Mouse (Mus musculus): Measurements from ENCODE around the gene Ifngr1. TPM values are rescaled to one million over a fixed set of nuclear protein-coding genes. Genes with fewer than 3 reads are reported as not detected.

Gene Ifngr1
- polyA plus RNA-seq, 1 experiment = 151 TPM

GRCm38 (mm10) chr10:19570716-19571115 lies 21.0 kb upstream of the Ifngr1 start:
- WGBS = 67% methylated on average over 1 of the region's 1 CpGs
- no peak overlapping the region; the same call in 1 of the 2 replicates for H3K27ac ChIP-seq (ENCODE audit: control insufficient read depth, insufficient read depth, low read length)
- H3K36me3 ChIP-seq (ENCODE audit: control insufficient read depth, insufficient read depth, low read length) = no peaks in the 10 kb centered on the region
- TF ChIP-seq CTCF (IDR thresholded peaks at IDR 0.05; ENCODE audit: borderline replicate concordance, control insufficient read depth, extremely low read depth, insufficient read depth, low read length, poor library complexity) (no peak), POLR2A (IDR thresholded peaks at IDR 0.05; ENCODE audit: control insufficient read depth, extremely low read depth, insufficient read depth, low read length, poor library complexity) (no peak)
- H3K4me3 ChIP-seq (ENCODE audit: control insufficient read depth, insufficient read depth, low read length) = no peak overlapping the region
- no peak for DNase-seq
- H3K27me3 ChIP-seq (ENCODE audit: control insufficient read depth, insufficient read depth, low read length) = no peaks in the 10 kb centered on the region
- peaks cover 16% of the 10 kb centered on the region for H3K4me1 ChIP-seq (replicated peaks; ENCODE audit: control insufficient read depth, insufficient read depth, low read length)

GRCm38 (mm10) chr10:19577571-19577970 lies 14.2 kb upstream of the Ifngr1 start:
- Histone ChIP-seq H3K4me1 (replicated peaks; ENCODE audit: control insufficient read depth, insufficient read depth, low read length) (peaks cover 6% of the 10 kb centered on the region), H3K27me3 (ENCODE audit: control insufficient read depth, insufficient read depth, low read length) (no peaks in the 10 kb centered on the region), H3K4me3 (ENCODE audit: control insufficient read depth, insufficient read depth, low read length) (no peak overlapping the region), H3K36me3 (ENCODE audit: control insufficient read depth, insufficient read depth, low read length) (no peaks in the 10 kb centered on the region), H3K27ac (ENCODE audit: control insufficient read depth, insufficient read depth, low read length) (no peak overlapping the region; the same call in 1 of the 2 replicates)
- no peak for TF ChIP-seq CTCF (IDR thresholded peaks at IDR 0.05; ENCODE audit: borderline replicate concordance, control insufficient read depth, extremely low read depth, insufficient read depth, low read length, poor library complexity)
- TF ChIP-seq POLR2A (IDR thresholded peaks at IDR 0.05; ENCODE audit: control insufficient read depth, extremely low read depth, insufficient read depth, low read length, poor library complexity) = no peak
- DNase-seq = no peak
- WGBS = 62% methylated on average over 3 of the region's 3 CpGs

DNA sequence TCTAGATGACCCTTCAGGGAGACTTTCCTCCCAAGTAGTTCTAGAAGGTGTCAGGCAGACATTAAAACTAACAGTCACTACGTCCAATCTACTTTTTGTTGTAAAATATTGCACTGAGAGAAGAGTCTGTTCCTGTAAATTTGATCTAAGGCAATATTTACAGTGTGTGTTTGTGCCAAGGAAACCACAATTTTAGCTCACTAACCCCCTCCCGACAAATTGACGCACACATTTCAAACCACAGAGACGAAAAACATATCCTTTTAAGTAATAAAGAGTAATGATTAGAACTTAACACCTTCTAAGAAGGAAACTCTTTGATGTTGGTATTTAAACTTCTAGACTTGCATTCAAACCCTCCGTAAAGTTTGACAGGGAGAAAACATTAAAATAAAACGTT lies 13.7 kb upstream of the Ifngr1 start:
- DNase-seq = no peak
- WGBS = 12% methylated on average over 6 of the region's 6 CpGs
- Histone ChIP-seq H3K4me1 (replicated peaks; ENCODE audit: control insufficient read depth, insufficient read depth, low read length) (peaks cover 7% of the 10 kb centered on the region), H3K4me3 (ENCODE audit: control insufficient read depth, insufficient read depth, low read length) (no peak overlapping the region), H3K27me3 (ENCODE audit: control insufficient read depth, insufficient read depth, low read length) (no peaks in the 10 kb centered on the region), H3K27ac (ENCODE audit: control insufficient read depth, insufficient read depth, low read length) (no peak overlapping the region; the same call in 1 of the 2 replicates), H3K36me3 (ENCODE audit: control insufficient read depth, insufficient read depth, low read length) (no peaks in the 10 kb centered on the region)
- TF ChIP-seq CTCF (IDR thresholded peaks at IDR 0.05; ENCODE audit: borderline replicate concordance, control insufficient read depth, extremely low read depth, insufficient read depth, low read length, poor library complexity) (no peak), POLR2A (IDR thresholded peaks at IDR 0.05; ENCODE audit: control insufficient read depth, extremely low read depth, insufficient read depth, low read length, poor library complexity) (no peak)

DNA sequence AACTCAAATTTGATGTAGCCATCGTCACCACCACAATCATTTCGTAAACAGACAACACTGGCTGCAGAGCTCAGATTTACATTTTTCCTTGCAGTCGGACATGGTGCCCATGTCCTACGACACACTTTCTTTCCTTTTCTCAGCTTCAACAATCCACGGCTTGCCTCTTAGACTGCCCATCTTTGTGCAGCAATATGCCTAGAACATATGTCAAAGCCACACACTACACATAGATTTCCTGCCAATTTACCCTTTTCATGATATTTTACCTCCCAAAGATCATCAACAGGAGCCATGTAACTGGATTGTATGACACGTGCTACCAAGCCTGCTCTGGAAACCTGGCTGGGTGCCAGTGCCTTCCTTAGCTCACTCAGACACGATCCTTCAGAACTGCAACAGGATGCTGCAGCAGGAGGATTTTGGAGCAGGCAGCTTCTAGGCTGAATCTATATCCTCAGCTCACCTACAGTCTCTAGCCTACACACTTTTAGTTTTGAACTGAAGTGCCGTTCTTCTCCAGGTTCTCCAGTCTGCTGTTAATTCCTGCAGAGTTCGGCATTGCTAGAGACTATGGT lies 13.3 kb upstream of the Ifngr1 start:
- Histone ChIP-seq H3K4me1 (replicated peaks; ENCODE audit: control insufficient read depth, insufficient read depth, low read length) (peaks cover 10% of the 10 kb centered on the region), H3K4me3 (ENCODE audit: control insufficient read depth, insufficient read depth, low read length) (no peak overlapping the region), H3K27ac (ENCODE audit: control insufficient read depth, insufficient read depth, low read length) (peak overlapping the region; percentile 61), H3K36me3 (ENCODE audit: control insufficient read depth, insufficient read depth, low read length) (no peaks in the 10 kb centered on the region), H3K27me3 (ENCODE audit: control insufficient read depth, insufficient read depth, low read length) (no peaks in the 10 kb centered on the region)
- DNase-seq = no peak
- 40% methylated on average over 9 of the region's 9 CpGs for WGBS
- TF ChIP-seq CTCF (IDR thresholded peaks at IDR 0.05; ENCODE audit: borderline replicate concordance, control insufficient read depth, extremely low read depth, insufficient read depth, low read length, poor library complexity) (no peak), POLR2A (IDR thresholded peaks at IDR 0.05; ENCODE audit: control insufficient read depth, extremely low read depth, insufficient read depth, low read length, poor library complexity) (no peak)

DNA sequence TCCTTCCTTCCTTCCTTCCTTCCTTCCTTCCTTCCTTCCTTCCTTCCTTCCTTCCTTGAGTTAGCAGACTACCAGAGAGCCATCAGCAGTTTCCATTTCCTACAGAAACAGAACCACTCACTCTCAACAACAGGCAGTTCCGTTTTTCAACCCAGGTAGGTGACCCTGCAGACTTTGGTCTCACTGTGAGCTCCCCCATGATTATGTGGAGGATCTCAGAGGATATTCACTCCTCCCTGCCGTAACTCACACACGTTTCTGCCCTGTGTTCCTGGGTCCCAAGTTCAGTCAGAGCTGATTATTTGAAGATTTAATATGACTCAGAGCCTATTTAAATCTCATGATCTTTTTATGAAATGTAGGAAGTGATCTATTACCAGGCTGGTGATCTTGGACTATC lies 11.1 kb upstream of the Ifngr1 start:
- Histone ChIP-seq H3K4me1 (replicated peaks; ENCODE audit: control insufficient read depth, insufficient read depth, low read length) (peaks cover 21% of the 10 kb centered on the region), H3K36me3 (ENCODE audit: control insufficient read depth, insufficient read depth, low read length) (no peaks in the 10 kb centered on the region), H3K27me3 (ENCODE audit: control insufficient read depth, insufficient read depth, low read length) (no peaks in the 10 kb centered on the region), H3K4me3 (ENCODE audit: control insufficient read depth, insufficient read depth, low read length) (no peak overlapping the region), H3K27ac (ENCODE audit: control insufficient read depth, insufficient read depth, low read length) (no peak overlapping the region)
- no peak for TF ChIP-seq POLR2A (IDR thresholded peaks at IDR 0.05; ENCODE audit: control insufficient read depth, extremely low read depth, insufficient read depth, low read length, poor library complexity)
- TF ChIP-seq CTCF (IDR thresholded peaks at IDR 0.05; ENCODE audit: borderline replicate concordance, control insufficient read depth, extremely low read depth, insufficient read depth, low read length, poor library complexity) = no peak
- 93% methylated on average over 3 of the region's 3 CpGs for WGBS
- DNase-seq = no peak

- TF ChIP-seq POLR2A (IDR thresholded peaks at IDR 0.05; ENCODE audit: control insufficient read depth, extremely low read depth, insufficient read depth, low read length, poor library complexity) (no peak), CTCF (IDR thresholded peaks at IDR 0.05; ENCODE audit: borderline replicate concordance, control insufficient read depth, extremely low read depth, insufficient read depth, low read length, poor library complexity) (no peak)
- 18% methylated on average over 9 of the region's 9 CpGs for WGBS
Observed at GRCm38 (mm10) chr10:19581844-19582582, 9.7 kb upstream of the Ifngr1 start.

More at GRCm38 (mm10) chr10:19581844-19582582, 9.7 kb upstream of the Ifngr1 start:
- H3K27ac ChIP-seq (ENCODE audit: control insufficient read depth, insufficient read depth, low read length) = peak overlapping the region; percentile 73
- no peaks in the 10 kb centered on the region for H3K36me3 ChIP-seq (ENCODE audit: control insufficient read depth, insufficient read depth, low read length)
- DNase-seq = peak; percentile 54
- no peaks in the 10 kb centered on the region for H3K27me3 ChIP-seq (ENCODE audit: control insufficient read depth, insufficient read depth, low read length)
- no peak overlapping the region for H3K4me3 ChIP-seq (ENCODE audit: control insufficient read depth, insufficient read depth, low read length)
- H3K4me1 ChIP-seq (replicated peaks; ENCODE audit: control insufficient read depth, insufficient read depth, low read length) = peaks cover 25% of the 10 kb centered on the region

All from thymus, adult 2 months (tissue).